Mouse (Mus musculus) stomach, postnatal 0 days (tissue): ENCODE results near the gene Mterf2.

ENCODE experiments used
- CTCF ChIP-seq: IDR thresholded peaks from 2 replicates; pipeline ENCODE4 v1.5.1; 2016; ENCODE audit warnings: antibody characterized with exemption, low read depth, mild to moderate bottlenecking, moderate library complexity
- EP300 ChIP-seq: optimal IDR thresholded peaks from 2 replicates; pipeline ENCODE3; 2016; ENCODE audit warnings: antibody characterized with exemption

- no peak for TF ChIP-seq CTCF
- no peak for TF ChIP-seq EP300
Measured at GRCm38 (mm10) chr10:85101841-85102240, 26.0 kb downstream of the Mterf2 start.
